Comparison of ENCODE assay signal across 9 mouse cellular contexts in the genomic region with DNA sequence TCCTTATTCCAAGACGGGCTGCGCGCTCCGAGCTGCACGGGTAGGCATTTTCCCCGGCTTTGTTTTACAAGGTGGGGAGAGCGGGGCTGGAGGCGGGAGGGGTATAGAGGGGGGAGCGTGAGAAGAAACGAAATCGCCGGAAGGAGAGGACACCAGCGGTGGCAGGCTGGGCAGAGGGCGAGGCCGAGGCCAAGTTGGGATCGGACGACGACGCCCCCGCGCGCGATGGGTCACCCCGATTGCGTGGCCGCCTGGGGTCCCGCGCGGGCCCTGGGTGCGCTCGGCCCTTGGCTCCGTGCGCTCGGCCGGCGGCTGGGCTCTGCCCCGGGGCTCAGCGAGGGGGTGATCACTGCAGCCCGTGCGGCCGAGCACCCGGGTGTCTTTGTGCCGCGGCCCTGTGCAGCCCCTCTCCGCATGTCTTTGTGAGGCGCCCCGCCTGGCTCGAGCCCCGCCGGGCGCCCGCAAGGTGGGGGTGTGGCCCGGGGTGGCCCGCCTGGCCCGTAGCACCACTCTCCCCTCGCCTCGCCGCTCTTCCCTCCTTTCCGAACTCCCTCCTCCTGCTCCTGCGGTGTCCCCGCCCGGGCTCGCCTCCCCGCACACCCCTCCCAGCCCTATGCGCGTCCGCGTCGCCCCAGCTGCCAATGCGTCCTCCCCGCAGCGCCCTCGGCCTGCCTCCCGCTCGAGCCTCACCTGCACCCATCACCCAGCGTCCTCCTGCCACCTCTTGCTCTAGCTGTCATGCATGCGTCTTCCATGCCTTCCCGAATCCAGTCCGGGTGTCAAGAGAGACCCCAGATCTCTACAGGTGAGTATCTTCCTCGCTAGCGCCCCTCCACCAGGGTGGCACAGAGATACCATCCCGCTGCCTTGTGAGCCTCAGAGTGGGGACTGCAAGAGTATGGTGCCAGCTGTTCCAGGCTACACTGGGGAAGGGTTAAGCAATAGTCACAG. TPM values are rescaled to one million over a fixed set of nuclear protein-coding genes. Genes with fewer than 3 reads are reported as not detected.
DNase-seq lines count a peak whose midpoint lies in the region; ATAC-seq and TF ChIP-seq lines count a peak whose summit lies in the region.
"Had no signal": no experiment of that assay in that cellular context is flagged by ENCODE, and none has a peak within 500 bp of the region (broad histone marks: within the 10 kb centered on the region; RNA-seq: fewer than 3 reads in every experiment).

No protein-coding gene starts in this region.

- H3K27ac ChIP-seq in cortical plate, adult 2 months (ENCODE audit: insufficient read depth, low read length), result peak overlapping the region; percentile 38
- H3K27ac ChIP-seq in liver, embryonic 12.5 days, result no peak overlapping the region
- peak overlapping the region; percentile 74 for H3K27ac ChIP-seq in neural tube, embryonic 13.5 days (replicated peaks)

- H3K36me3 ChIP-seq in liver, embryonic 12.5 days, result no peaks in the 10 kb centered on the region
- 0 out of 2 replicates have a peak, but pooled peaks cover 7% of the 10 kb centered on the region for H3K36me3 ChIP-seq in neural tube, embryonic 13.5 days

- no peak for TF ChIP-seq CTCF in cortical plate, adult 2 months (IDR thresholded peaks at IDR 0.05; ENCODE audit: extremely low read depth, insufficient read depth, low read length)

- peak; percentile 35; the same call in 1 of the 2 replicates for ATAC-seq in liver, embryonic 12.5 days
- peak; percentile 78 for ATAC-seq in neural tube, embryonic 13.5 days (ENCODE audit: low read depth)
- ATAC-seq: Patski had no signal

- 3% methylated on average over 57 of the region's 82 CpGs for WGBS in liver, embryonic 12.5 days (ENCODE audit: insufficient replicate concordance)
- 1% methylated on average over 70 of the region's 82 CpGs for WGBS in neural tube, embryonic 13.5 days

- H3K27me3 ChIP-seq in liver, embryonic 12.5 days (replicated peaks), result peaks cover 54% of the 10 kb centered on the region
- peaks cover 11% of the 10 kb centered on the region; the same call in 1 of the 2 replicates for H3K27me3 ChIP-seq in neural tube, embryonic 13.5 days

- peak overlapping the region; percentile 66 for H3K4me3 ChIP-seq in cortical plate, adult 2 months (ENCODE audit: insufficient read depth, low read length)
- peak overlapping the region; percentile 41 for H3K4me3 ChIP-seq in liver, embryonic 12.5 days
- H3K4me3 ChIP-seq in neural tube, embryonic 13.5 days, result peak overlapping the region; percentile 77

- H3K4me1 ChIP-seq in cortical plate, adult 2 months (ENCODE audit: control insufficient read depth, insufficient read depth, low read length), result peaks cover 2% of the 10 kb centered on the region; the same call in 1 of the 2 replicates
- no peaks in the 10 kb centered on the region for H3K4me1 ChIP-seq in liver, embryonic 12.5 days
- peaks cover 27% of the 10 kb centered on the region for H3K4me1 ChIP-seq in neural tube, embryonic 13.5 days (replicated peaks)

- peak overlapping the region; percentile 68 for H3K4me2 ChIP-seq in liver, embryonic 12.5 days
- H3K4me2 ChIP-seq in neural tube, embryonic 13.5 days, result peak overlapping the region; percentile 94

- peak; percentile 45 to 54 for DNase-seq in lung, adult 18-20 months
- DNase-seq in lung, postnatal 25 days (ENCODE audit: low spot score), result no peak
- DNase-seq in gastrocnemius, postnatal 4 days (ENCODE audit: low spot score in 2 of 2), result peak; percentile 19 to 21
- DNase-seq in kidney, postnatal 10 days, result peak; percentile 54
- no peak for DNase-seq in thymus, postnatal 14 days

- no peak for TF ChIP-seq POLR2A in cortical plate, adult 2 months (IDR thresholded peaks at IDR 0.05; ENCODE audit: extremely low read depth, insufficient read depth, low read length)

- no peaks in the 10 kb centered on the region for H3K9me3 ChIP-seq in liver, embryonic 12.5 days (replicated peaks)
- H3K9me3 ChIP-seq in neural tube, embryonic 13.5 days, result no peaks in the 10 kb centered on the region

- no peak overlapping the region for H3K9ac ChIP-seq in liver, embryonic 12.5 days
- H3K9ac ChIP-seq in neural tube, embryonic 13.5 days, result peak overlapping the region; percentile 87

RNA-seq across cellular contexts. Expression of gene Kcnk2, which starts 58.5 kb away (rescaled TPM):
- 40.2 and 40.6 TPM in 2 replicates for polyA plus RNA-seq in cortical plate, adult 2 months (2012; rRNA removed)
- 1 to 10 TPM; 4.3 to 4.4 TPM for total RNA-seq in gastrocnemius, postnatal 4 days (2021)
- polyA plus RNA-seq in liver, embryonic 12.5 days (2016; fragmentation: Nextera tagmentation; extraction: Ambion mirVana), result 0.06 and 0.07 TPM in 2 replicates
- 14.7 and 15.0 TPM in 2 replicates for polyA plus RNA-seq in neural tube, embryonic 13.5 days (2015; fragmentation: Nextera tagmentation; extraction: Ambion mirVana)
- polyA plus RNA-seq: Patski had no signal

Comparison
In these comparisons a context has a peak if more than half of its experiments do, and no peak if none do; other contexts are left out.
1. DNase-seq: peak in lung, adult 18-20 months (2 of 2), gastrocnemius, postnatal 4 days (2 of 2) and kidney, postnatal 10 days (single experiment); none in lung, postnatal 25 days (single experiment) and thymus, postnatal 14 days (single experiment).
2. RNA of gene Kcnk2, which starts 58.5 kb away (polyA plus RNA-seq): 40.2 to 40.6 TPM in cortical plate, adult 2 months and 14.7 to 15.0 TPM in neural tube, embryonic 13.5 days; 0.06 to 0.07 TPM in liver, embryonic 12.5 days; every median in the first group is over 10 times any median in the second.
3. Peak in every context shown above with its lines, with median percentiles within 50 percentile points of each other: H3K4me3 ChIP-seq.